In genomic region chr5:124432398-124433012, GRCm38 (mm10) we compare ENCODE assay signal across 7 mouse cellular contexts. TPM values are rescaled to one million over a fixed set of nuclear protein-coding genes. Genes with fewer than 3 reads are reported as not detected.
DNase-seq lines count a peak whose midpoint lies in the region; ATAC-seq and TF ChIP-seq lines count a peak whose summit lies in the region.

No protein-coding gene starts in this region.

- H3K27ac ChIP-seq in hindbrain, embryonic 16.5 days (ENCODE audit: low read depth, low read length): no peak overlapping the region
- H3K27ac ChIP-seq in lung, postnatal 0 days (ENCODE audit: low read length): no peak overlapping the region

- no peaks in the 10 kb centered on the region for H3K4me1 ChIP-seq in hindbrain, embryonic 16.5 days (ENCODE audit: control insufficient read depth, insufficient read depth, low read depth, low read length)
- H3K4me1 ChIP-seq in lung, postnatal 0 days (ENCODE audit: insufficient read depth, low read depth, low read length): no peaks in the 10 kb centered on the region

- peak; percentile 74; the same call in 1 of the 2 replicates for ATAC-seq in hindbrain, embryonic 16.5 days
- peak; percentile 78 for ATAC-seq in lung, postnatal 0 days

- no peaks in the 10 kb centered on the region for H3K36me3 ChIP-seq in hindbrain, embryonic 16.5 days (ENCODE audit: control insufficient read depth, insufficient read depth, low read length)
- H3K36me3 ChIP-seq in lung, postnatal 0 days (ENCODE audit: insufficient read depth, low read length): no peaks in the 10 kb centered on the region

- no peak overlapping the region for H3K4me3 ChIP-seq in hindbrain, embryonic 16.5 days (ENCODE audit: low read length)
- H3K4me3 ChIP-seq in lung, postnatal 0 days (ENCODE audit: low read depth, low read length): no peak overlapping the region

- TF ChIP-seq CTCF in lung, postnatal 0 days (IDR thresholded peaks at IDR 0.05): peak; percentile 90

- no peak for TF ChIP-seq EP300 in lung, postnatal 0 days (IDR thresholded peaks at IDR 0.05)

- no peak overlapping the region for H3K4me2 ChIP-seq in hindbrain, embryonic 16.5 days (ENCODE audit: low read length)
- no peak overlapping the region for H3K4me2 ChIP-seq in lung, postnatal 0 days (replicated peaks; ENCODE audit: low read depth, low read length)

- no peaks in the 10 kb centered on the region for H3K27me3 ChIP-seq in hindbrain, embryonic 16.5 days (replicated peaks; ENCODE audit: control insufficient read depth, insufficient read depth, low read length)
- H3K27me3 ChIP-seq in lung, postnatal 0 days (replicated peaks; ENCODE audit: insufficient read depth, low read length): no peaks in the 10 kb centered on the region

- peak; percentile 62 for DNase-seq in MN1 (ENCODE audit: low spot score)
- peak; percentile 58 for DNase-seq in c-Kit-positive CD71-positive TER-119-positive erythroid progenitor cells, embryonic 14.5 days (ENCODE audit: low spot score)
- peak; percentile 55 for DNase-seq in forelimb bud, embryonic 11.5 days (ENCODE audit: low read depth, low spot score)
- peak; percentile 74 to 78 for DNase-seq in layer of hippocampus, postnatal 10 days (ENCODE audit: low spot score in 2 of 2)
- DNase-seq in lung, postnatal 0 days (ENCODE audit: low spot score): peak; percentile 69
- peak; percentile 84 to 91 for DNase-seq in right cerebral cortex, adult 2 months (ENCODE audit: low spot score in 2 of 2)

- no peak overlapping the region for H3K9ac ChIP-seq in hindbrain, embryonic 16.5 days (ENCODE audit: low read depth, low read length)
- no peak overlapping the region for H3K9ac ChIP-seq in lung, postnatal 0 days (replicated peaks; ENCODE audit: low read depth)

- no peaks in the 10 kb centered on the region for H3K9me3 ChIP-seq in hindbrain, embryonic 16.5 days (ENCODE audit: control insufficient read depth, low read length)
- no peaks in the 10 kb centered on the region for H3K9me3 ChIP-seq in lung, postnatal 0 days (ENCODE audit: low read length)

RNA-seq across cellular contexts. Expression of gene Sbno1, which starts 6.7 kb away (rescaled TPM):
- polyA plus RNA-seq in hindbrain, embryonic 16.5 days (2015; fragmentation: Nextera tagmentation; extraction: Ambion mirVana): 83.6 and 84.3 TPM in 2 replicates
- total RNA-seq in layer of hippocampus, postnatal 10 days (2021): 100 to 1,000 TPM; 125 to 128 TPM
- 46.5 and 58.0 TPM in 2 replicates for polyA plus RNA-seq in lung, postnatal 0 days (2015; fragmentation: Nextera tagmentation; extraction: Ambion mirVana)

RNA-seq across cellular contexts. Expression of gene Kmt5a, which starts 7.2 kb away (rescaled TPM):
- 12.0 and 14.6 TPM in 2 replicates for polyA plus RNA-seq in hindbrain, embryonic 16.5 days (2015; fragmentation: Nextera tagmentation; extraction: Ambion mirVana)
- total RNA-seq in layer of hippocampus, postnatal 10 days (2021): 10 to 100 TPM; 43.6 to 50.8 TPM
- polyA plus RNA-seq in lung, postnatal 0 days (2015; fragmentation: Nextera tagmentation; extraction: Ambion mirVana): 18.0 and 21.9 TPM in 2 replicates

RNA-seq across cellular contexts. Expression of gene Rilpl2, which starts 45.7 kb away (rescaled TPM):
- polyA plus RNA-seq in hindbrain, embryonic 16.5 days (2015; fragmentation: Nextera tagmentation; extraction: Ambion mirVana): 28.5 and 31.8 TPM in 2 replicates
- total RNA-seq in layer of hippocampus, postnatal 10 days (2021): 10 to 100 TPM; 22.4 to 25.2 TPM
- 31.5 and 32.7 TPM in 2 replicates for polyA plus RNA-seq in lung, postnatal 0 days (2015; fragmentation: Nextera tagmentation; extraction: Ambion mirVana)

RNA-seq across cellular contexts. Expression of gene Snrnp35, which starts 50.4 kb away (rescaled TPM):
- polyA plus RNA-seq in hindbrain, embryonic 16.5 days (2015; fragmentation: Nextera tagmentation; extraction: Ambion mirVana): 19.6 and 21.9 TPM in 2 replicates
- total RNA-seq in layer of hippocampus, postnatal 10 days (2021): 10 to 100 TPM; 20.9 to 32.7 TPM
- 11.7 and 12.8 TPM in 2 replicates for polyA plus RNA-seq in lung, postnatal 0 days (2015; fragmentation: Nextera tagmentation; extraction: Ambion mirVana)
